ENCODE assay signal across 8 mouse cellular contexts in genomic region chr9:97019231-97019630, GRCm38 (mm10). TPM values are rescaled to one million over a fixed set of nuclear protein-coding genes. Genes with fewer than 3 reads are reported as not detected.
A peak's percentile ranks its signal among the peaks of the same experiment; 100 is the strongest.
DNase-seq lines count a peak whose midpoint lies in the region; ATAC-seq lines count a peak whose summit lies in the region.

No protein-coding gene starts in this region.

- no peaks in the 10 kb centered on the region for H3K36me3 ChIP-seq in megakaryocyte, embryonic 14.5 days (replicated peaks; ENCODE audit: low read length)
- no peaks in the 10 kb centered on the region for H3K36me3 ChIP-seq in limb, embryonic 12.5 days
- no peaks in the 10 kb centered on the region for H3K36me3 ChIP-seq in stomach, embryonic 16.5 days (ENCODE audit: control insufficient read depth, insufficient read depth, low read length)

- ATAC-seq in cerebellum, adult (ENCODE audit: insufficient number of reproducible peaks, low FRiP score, low TSS enrichment) = peak; percentile 11; the same call in 1 of the 2 replicates
- no peak for ATAC-seq in megakaryocyte, adult 5-6 weeks (ENCODE audit: poor library complexity, severe bottlenecking)
- no peak for ATAC-seq in limb, embryonic 12.5 days (ENCODE audit: insufficient number of reproducible peaks, insufficient read depth, low FRiP score, low TSS enrichment, low read depth)
- ATAC-seq in stomach, embryonic 16.5 days (ENCODE audit: insufficient read depth, low FRiP score) = peak; percentile 1; the same call in 1 of the 2 replicates

- H3K4me3 ChIP-seq in megakaryocyte, embryonic 14.5 days (replicated peaks) = peak overlapping the region; percentile 34
- H3K4me3 ChIP-seq in limb, embryonic 12.5 days (replicated peaks) = peak overlapping the region; percentile 77
- H3K4me3 ChIP-seq in stomach, embryonic 16.5 days (replicated peaks; ENCODE audit: low read length) = peak overlapping the region; percentile 71

- peaks cover 20% of the 10 kb centered on the region; the same call in 1 of the 2 replicates for H3K9me3 ChIP-seq in megakaryocyte, embryonic 14.5 days
- H3K9me3 ChIP-seq in limb, embryonic 12.5 days = no peaks in the 10 kb centered on the region
- H3K9me3 ChIP-seq in stomach, embryonic 16.5 days (replicated peaks; ENCODE audit: control insufficient read depth, low read length) = no peaks in the 10 kb centered on the region

- H3K9ac ChIP-seq in limb, embryonic 12.5 days (replicated peaks) = peak overlapping the region; percentile 84
- H3K9ac ChIP-seq in stomach, embryonic 16.5 days (ENCODE audit: low read length) = peak overlapping the region; percentile 80

- under 1% methylated on average over 11 of the region's 11 CpGs for WGBS in limb, embryonic 12.5 days
- 3% methylated on average over 11 of the region's 11 CpGs for WGBS in stomach, embryonic 16.5 days

- no peak for DNase-seq in cerebellum, adult 8-10 months
- DNase-seq in frontal cortex, postnatal 25 days (ENCODE audit: low spot score in 2 of 2) = no peak
- DNase-seq in thymus, postnatal 36 days = no peak

- H3K27me3 ChIP-seq in megakaryocyte, embryonic 14.5 days (replicated peaks) = peaks cover 76% of the 10 kb centered on the region
- H3K27me3 ChIP-seq in limb, embryonic 12.5 days = peaks cover 17% of the 10 kb centered on the region; the same call in 1 of the 2 replicates
- H3K27me3 ChIP-seq in stomach, embryonic 16.5 days (ENCODE audit: control insufficient read depth, insufficient read depth, low read length) = peaks cover 5% of the 10 kb centered on the region; the same call in 1 of the 2 replicates

- H3K4me1 ChIP-seq in megakaryocyte, embryonic 14.5 days = peaks cover 26% of the 10 kb centered on the region
- H3K4me1 ChIP-seq in limb, embryonic 12.5 days (replicated peaks) = peaks cover 53% of the 10 kb centered on the region
- H3K4me1 ChIP-seq in stomach, embryonic 16.5 days (ENCODE audit: control insufficient read depth, insufficient read depth, low read length) = peaks cover 14% of the 10 kb centered on the region

- peak overlapping the region; percentile 93; the same call in 1 of the 2 replicates for H3K27ac ChIP-seq in limb, embryonic 12.5 days
- no peak overlapping the region for H3K27ac ChIP-seq in stomach, embryonic 16.5 days (ENCODE audit: low read length)

- H3K4me2 ChIP-seq in limb, embryonic 12.5 days = peak overlapping the region; percentile 85
- H3K4me2 ChIP-seq in stomach, embryonic 16.5 days (ENCODE audit: low read depth, low read length) = peak overlapping the region; percentile 97

RNA-seq across cellular contexts. Expression of gene Spsb4, which starts 0.6 kb away (rescaled TPM):
- polyA plus RNA-seq in megakaryocyte, embryonic 14.5 days (2012; ENCODE audit: insufficient read depth, low replicate concordance) = not detected in 2 replicates
- total RNA-seq in megakaryocyte, adult 5-6 weeks (2015) = 3.1 and 4.4 TPM in 2 replicates
- total RNA-seq in megakaryocyte, adult 5-6 weeks (2017) = 4.1 and 4.2 TPM in 2 replicates
- polyA plus RNA-seq in limb, embryonic 12.5 days (2016; fragmentation: Nextera tagmentation; extraction: Ambion mirVana) = 56.2 and 60.8 TPM in 2 replicates
- polyA plus RNA-seq in stomach, embryonic 16.5 days (2015; fragmentation: Nextera tagmentation; extraction: Ambion mirVana) = 12.1 and 14.2 TPM in 2 replicates

Comparison
In these comparisons a context has a peak if more than half of its experiments do, and no peak if none do; other contexts are left out.
1. ATAC-seq: peak in cerebellum, adult (single experiment) and stomach, embryonic 16.5 days (single experiment); none in megakaryocyte, adult 5-6 weeks (single experiment) and limb, embryonic 12.5 days (single experiment).
2. RNA of gene Spsb4, which starts 0.6 kb away (polyA plus RNA-seq): 56.2 to 60.8 TPM in limb, embryonic 12.5 days and 12.1 to 14.2 TPM in stomach, embryonic 16.5 days; not detected in megakaryocyte, embryonic 14.5 days; every median in the first group is over 10 times any median in the second.
3. Peak in every context shown above with its lines, with median percentiles within 50 percentile points of each other: H3K4me3 ChIP-seq.